Mouse (Mus musculus) liver, adult 2 months (tissue): Measurements from ENCODE around the gene Cbln3.

Experiments
- CTCF ChIP-seq: fragments of 200-500 bp; IDR thresholded peaks from 2 replicates; pipeline ENCODE4 v1.5.1; 2011; ENCODE audit warnings: low read depth, low read length, control low read depth
- POLR2A ChIP-seq: fragments of 200-500 bp; IDR thresholded peaks from 2 replicates; pipeline ENCODE4 v1.6.1; 2011; ENCODE audit warnings: low read length, control low read depth; ENCODE audit not compliant: insufficient read depth; ENCODE audit errors: extremely low read depth

DNA sequence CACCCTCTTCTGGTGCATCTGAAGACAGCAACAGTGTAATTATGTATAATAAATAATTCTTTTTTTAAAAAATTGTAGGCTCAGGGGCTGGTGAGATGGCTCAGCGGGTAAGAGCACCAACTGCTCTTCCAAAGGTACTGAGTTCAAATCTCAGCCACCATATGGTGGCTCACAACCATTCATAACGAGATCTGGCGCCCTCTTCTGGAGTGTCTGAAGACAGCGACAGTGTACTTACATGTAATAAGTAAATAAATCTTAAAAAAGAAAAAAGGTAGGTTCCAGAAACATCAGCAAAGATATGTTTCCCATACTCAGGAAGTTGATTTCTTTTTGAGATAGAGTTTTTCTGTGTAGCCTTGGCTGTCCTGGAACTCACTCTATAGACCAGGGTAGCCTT lies 41.4 kb downstream of the Cbln3 start:
- no peak for TF ChIP-seq POLR2A
- TF ChIP-seq CTCF: no peak
